Mouse (Mus musculus): ENCODE results near the gene Stard13. TPM values are rescaled to one million over a fixed set of nuclear protein-coding genes. Genes with fewer than 3 reads are reported as not detected.

Gene Stard13
- polyA plus RNA-seq, 3 experiments from 2014 or later = 0.30 TPM; not detected in 2

DNA sequence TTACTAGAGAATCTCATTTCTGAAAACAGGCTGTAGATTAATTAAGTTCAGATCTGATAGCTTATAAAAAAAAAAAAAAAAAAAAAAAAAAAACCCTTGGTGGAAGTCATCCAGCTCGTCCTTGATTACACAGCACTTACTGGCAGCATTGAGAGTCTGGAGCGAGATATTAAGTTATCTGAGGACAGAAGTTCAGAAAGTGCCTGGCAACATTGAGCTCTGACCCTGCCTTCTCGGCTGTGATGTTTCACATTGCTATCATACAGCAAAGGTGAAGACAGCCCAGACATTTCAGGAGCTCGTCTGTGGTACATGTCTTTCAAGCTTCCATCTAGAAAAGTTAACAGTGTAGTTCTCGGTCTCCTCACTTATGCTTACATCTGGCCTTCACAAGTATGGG lies 95.7 kb downstream of the Stard13 start:
- ATAC-seq = no peak

- ATAC-seq = no peak
Measured at GRCm38 (mm10) chr5:151137311-151137710, 96.3 kb downstream of the Stard13 start.

- ATAC-seq = no peak
Measured at GRCm38 (mm10) chr5:151135965-151136364, 97.7 kb downstream of the Stard13 start.

GRCm38 (mm10) chr5:151135078-151135826 lies 98.4 kb downstream of the Stard13 start:
- ATAC-seq = no peak

DNA sequence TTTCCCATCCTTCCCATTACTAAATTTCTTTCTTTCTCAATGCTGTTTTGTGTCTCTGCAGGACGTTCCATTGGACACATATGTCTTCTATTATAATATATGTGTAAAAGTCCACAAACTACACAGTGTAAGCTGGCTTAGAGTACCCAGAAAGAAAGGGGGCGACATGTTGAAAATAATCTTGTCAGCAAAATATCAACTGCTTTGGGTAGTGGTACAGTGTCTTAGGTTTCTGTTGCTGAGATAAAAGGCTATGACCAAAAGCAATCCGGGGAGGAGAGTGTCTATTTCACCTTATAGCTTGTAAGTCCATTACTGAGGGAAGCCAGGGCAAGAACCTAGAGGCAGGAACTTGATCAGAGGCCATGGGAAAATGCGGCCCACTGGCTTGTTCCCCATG lies 99.4 kb downstream of the Stard13 start:
- ATAC-seq = no peak

DNA sequence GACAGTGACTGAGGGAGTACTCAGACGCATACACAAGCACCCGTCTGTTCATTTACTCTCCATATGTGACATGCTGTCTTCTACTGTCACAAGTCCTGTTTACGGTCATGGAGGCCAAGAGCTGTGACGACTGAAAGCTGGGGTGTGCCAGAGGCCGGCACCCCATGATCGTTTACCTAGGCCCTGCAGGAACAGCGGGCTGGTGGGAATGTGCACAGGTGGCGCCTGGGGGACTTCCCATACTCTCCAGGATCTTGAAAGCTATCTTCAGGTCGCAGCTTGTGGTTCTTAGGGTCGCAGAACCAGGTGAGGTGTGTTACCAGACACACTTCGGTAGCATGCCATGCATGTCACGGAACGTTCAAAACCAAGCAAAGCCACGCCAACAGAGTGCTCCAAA lies 99.9 kb downstream of the Stard13 start:
- no peak for ATAC-seq

DNA sequence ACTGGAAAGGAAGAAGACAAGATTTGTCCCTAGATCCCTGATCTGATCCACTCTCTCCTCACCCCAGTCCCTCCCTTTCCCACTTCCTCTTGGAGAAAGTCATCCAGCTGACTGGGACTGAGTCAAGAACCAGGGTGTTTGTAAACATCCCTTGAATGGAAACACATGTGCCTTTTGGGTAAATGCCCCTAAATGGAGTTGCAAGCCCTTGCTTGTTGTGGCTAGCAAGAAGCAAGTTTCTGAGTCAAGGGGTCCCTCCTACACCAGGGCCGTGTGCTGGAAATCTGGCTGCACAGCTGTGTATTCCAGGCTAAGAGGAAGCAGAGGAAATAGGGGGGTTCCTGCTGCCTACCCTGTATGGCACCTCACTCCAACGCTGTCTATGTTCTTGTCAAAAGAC lies 103.9 kb downstream of the Stard13 start:
- no peak for ATAC-seq

DNA sequence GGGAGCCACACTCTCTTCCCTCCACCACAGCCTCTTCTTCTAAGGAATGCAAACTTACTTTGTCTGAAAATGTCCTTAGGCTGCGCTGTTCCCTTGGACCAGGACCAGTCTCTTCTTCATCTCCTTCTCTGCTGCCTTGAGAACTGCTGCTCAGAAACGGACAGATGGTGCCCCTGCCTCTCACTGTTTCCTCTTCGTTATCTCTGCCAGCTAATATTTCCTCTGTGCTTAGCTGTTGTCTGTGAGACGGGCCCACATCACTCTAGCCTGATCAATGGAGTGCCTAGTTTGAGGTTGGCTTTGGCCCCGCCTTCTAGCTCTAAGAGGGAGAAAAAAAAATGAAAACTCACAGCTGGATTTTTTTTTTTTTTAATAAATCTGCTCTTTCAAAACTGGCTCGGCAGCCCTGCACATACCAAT lies 106.3 kb downstream of the Stard13 start:
- ATAC-seq = no peak

- no peak for ATAC-seq
Measured at GRCm38 (mm10) chr5:151126608-151127005, 107.0 kb downstream of the Stard13 start.

DNA sequence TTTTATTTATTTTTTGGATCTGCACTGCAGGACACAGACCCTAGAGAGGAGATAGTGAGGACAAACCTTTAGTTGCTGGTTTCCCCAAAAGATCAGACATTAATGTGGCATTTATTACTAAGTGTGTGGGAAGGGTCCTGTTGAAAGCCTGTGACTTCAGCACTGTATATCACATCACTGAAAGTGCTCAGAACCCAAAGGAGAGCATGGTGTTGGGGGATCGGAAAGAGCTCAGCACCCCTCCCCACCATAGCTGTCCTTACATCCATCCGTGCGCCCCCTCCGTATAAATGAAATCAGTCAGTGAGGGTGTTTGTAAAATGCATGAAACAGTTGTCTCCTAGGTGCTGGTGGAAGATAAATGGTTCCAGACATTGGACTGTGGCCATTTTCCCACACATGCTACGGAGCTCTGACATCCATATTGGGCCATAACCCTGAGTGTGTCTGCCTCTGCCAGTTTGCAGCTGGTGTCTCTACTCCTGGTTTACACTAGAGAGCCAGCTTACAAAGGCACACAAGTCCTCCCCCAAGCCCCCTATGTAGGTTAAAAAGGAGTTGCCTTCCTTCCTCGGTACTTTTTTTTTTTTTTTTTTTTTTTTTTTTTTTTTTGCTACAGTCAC lies 107.5 kb downstream of the Stard13 start:
- no peak for ATAC-seq

DNA sequence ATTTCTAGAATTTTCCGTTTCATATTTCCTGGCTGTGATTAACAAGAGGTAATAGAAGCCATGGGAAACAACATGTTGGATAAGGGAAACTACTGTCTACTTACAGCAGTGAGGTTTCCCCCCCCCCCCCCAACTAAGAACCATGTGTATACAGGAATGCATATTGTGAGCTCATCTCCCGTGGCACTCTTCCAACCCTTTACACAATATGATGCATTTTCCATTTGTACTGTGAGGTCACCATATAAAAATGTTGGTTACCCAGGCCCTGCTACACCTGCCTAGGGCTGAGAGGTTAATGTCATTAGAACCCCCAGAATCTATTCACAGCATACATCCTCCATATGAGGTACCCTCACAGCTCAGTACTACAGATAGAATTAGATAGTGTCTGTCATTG lies 115.8 kb downstream of the Stard13 start:
- ATAC-seq = no peak

DNA sequence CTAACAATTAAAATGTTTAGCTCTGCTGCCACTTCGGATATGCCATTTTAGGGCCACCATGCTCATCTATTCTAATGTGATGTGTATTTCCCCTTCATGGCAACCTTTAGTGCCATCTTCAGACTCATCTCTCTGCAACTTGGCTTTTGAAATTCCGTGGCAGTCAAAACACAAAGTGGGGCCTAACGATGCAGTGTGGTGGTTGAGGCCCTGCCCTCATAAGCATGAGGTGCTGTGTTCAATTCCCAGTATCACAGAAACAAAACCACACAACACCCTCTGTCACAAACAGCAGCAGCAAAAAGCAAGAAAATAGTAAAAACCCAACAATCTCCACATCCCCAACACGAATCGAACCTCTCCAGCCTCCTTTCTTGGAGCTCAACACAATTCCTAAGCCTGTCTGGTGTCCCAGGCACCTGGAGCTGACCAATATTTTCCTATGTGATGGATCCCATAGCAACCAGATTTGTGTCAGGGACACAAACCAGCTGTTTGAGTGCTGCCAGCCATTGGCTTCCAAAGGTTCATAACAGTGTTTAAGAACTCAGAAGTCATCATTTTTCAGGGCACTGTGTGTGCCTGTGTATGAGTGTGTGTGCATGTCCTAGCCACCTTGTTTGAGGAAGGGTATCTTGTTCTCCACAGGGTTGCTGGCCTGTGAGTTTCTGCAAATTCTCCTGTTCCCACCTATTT lies 117.3 kb downstream of the Stard13 start:
- no peak for ATAC-seq

DNA sequence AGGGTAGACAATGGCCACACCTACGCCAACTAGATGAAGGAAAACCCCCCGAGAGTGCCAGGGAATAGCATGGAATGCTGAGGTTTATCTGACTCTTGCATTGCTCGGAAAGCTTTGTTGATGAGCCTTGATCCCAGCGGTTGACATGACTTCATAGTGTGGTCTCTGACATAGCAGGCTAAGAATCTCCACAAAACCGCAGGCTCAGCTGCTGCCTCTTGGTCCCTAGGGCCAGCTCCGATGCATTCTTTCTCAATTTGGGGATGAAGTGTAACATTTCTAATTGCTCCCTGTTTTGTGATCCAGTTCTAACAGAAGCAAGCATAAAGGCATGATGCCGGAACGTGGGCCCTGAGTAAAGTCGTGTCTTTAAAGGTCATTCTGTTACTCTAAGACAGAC lies 120.9 kb downstream of the Stard13 start:
- ATAC-seq = no peak

GRCm38 (mm10) chr5:151111080-151111871 lies 122.4 kb downstream of the Stard13 start:
- no peak for ATAC-seq

- ATAC-seq = no peak
Measured at GRCm38 (mm10) chr5:151110461-151110908, 123.2 kb downstream of the Stard13 start.

DNA sequence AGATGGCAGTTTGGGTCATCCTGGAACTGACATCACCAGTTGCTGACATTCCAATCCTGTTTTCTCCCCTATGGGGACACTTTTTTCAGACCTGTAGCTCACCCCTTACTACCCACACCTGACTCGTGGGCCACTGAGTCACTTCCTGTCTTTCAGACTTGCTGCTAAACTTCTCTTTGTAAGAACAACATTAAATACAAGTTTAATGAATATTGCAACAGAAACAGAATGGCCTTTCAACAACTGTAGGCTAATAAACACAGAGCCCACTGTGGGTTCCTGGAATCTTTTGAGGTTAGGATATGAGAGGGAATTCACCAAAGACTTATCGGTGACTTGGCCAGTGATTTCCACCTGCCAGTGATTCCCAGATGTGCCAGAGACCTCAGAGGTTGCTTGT lies 123.8 kb downstream of the Stard13 start:
- no peak for ATAC-seq

- no peak for ATAC-seq
Measured at GRCm38 (mm10) chr5:151108955-151109354, 124.7 kb downstream of the Stard13 start.

- ATAC-seq = no peak
Measured at GRCm38 (mm10) chr5:151108291-151108897, 125.2 kb downstream of the Stard13 start.

DNA sequence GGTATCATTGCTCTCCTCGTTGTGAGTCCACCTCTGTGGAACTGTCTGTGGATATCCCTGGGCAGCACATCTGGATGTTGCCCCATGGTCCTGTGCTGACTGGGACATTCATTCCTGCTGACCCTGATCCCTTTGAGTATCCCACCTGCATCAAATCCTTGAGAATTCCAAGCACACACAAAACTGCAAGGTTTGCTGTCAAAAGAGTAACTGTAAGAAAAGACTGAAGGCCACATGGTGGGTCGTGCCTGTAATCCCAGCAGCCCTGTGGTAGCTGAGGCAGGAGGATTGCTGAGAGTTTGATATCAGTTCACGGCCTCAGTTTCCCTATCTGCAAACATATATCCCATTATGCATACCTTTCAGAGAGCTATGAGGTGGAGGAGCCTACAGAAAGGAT lies 126.8 kb downstream of the Stard13 start:
- ATAC-seq = no peak

GRCm38 (mm10) chr5:151105054-151105971 lies 128.3 kb downstream of the Stard13 start:
- no peak for ATAC-seq

DNA sequence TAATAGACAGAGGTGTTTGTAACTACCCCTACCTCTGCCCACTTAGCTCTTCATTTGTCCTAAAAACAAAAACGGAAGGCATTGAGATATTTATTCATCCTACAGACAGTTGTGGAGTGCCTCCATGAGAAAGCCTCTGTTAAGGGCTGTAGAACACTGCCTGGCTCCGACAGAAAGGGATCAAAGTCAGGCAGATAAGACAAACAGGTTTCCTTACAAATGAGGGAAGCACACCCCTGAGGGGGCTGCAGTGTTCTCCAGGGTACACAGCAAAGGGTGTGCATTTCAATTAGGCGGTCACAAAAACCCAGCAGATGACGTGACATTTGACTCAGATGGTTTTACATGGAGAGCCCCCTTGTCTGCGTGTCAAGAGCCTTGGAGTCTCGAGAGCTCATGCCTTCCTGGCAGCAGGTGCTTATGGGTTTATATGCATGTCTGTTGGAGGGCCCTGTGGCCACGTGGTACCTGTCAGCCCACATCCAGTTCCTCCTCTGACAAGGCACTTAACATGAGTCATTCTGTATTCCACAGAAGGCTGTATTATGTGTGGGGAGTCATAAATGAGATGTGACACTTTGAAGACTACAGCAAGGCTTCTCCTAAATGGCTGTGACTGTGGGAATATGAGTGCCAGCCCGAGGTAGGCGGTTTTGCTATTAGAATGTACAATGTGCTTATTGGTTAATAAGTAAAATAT lies 129.1 kb downstream of the Stard13 start:
- ATAC-seq = no peak

Measured in inflammation-experienced regulatory T-cells, adult 6 months (primary cell).